Mouse (Mus musculus) heart, postnatal 0 days (tissue): ENCODE results near the gene Dnaaf2. TPM values are rescaled to one million over a fixed set of nuclear protein-coding genes. Genes with fewer than 3 reads are reported as not detected.
A peak's percentile ranks its signal among the peaks of the same experiment; 100 is the strongest.

Source experiments
- ATAC-seq: fragments of 200-750 bp; cut with Nextera tagmentation; 2 replicates; pipeline ENCODE4 v1.8.0; 2017; ENCODE audit warnings: low read depth, moderate number of reproducible peaks, moderate library complexity; ENCODE audit not compliant: insufficient read depth
- DNase-seq: peaks from one replicate; pipeline ENCODE4 v3.0.0-alpha.2; 2016; ENCODE audit warnings: low spot score
- H3K27ac ChIP-seq: fragments of 300-500 bp; sonication (generic); 2 replicates; pipeline ENCODE4 v1.5.1; 2014; ENCODE audit warnings: low read depth, mild to moderate bottlenecking
- H3K27me3 ChIP-seq: fragments of 300-500 bp; sonication (generic); 2 replicates; pipeline ENCODE4 v1.6.1; 2014; ENCODE audit warnings: low read length, mixed read lengths; ENCODE audit not compliant: control insufficient read depth, insufficient read depth
- H3K36me3 ChIP-seq: fragments of 300-500 bp; sonication (generic); replicated peaks from 2 replicates; pipeline ENCODE4 v1.6.1; 2014; ENCODE audit warnings: low read length, mixed read lengths; ENCODE audit not compliant: control insufficient read depth, insufficient read depth
- H3K4me1 ChIP-seq: fragments of 300-500 bp; sonication (generic); 2 replicates; pipeline ENCODE4 v1.6.1; 2014; ENCODE audit warnings: antibody characterized with exemption; ENCODE audit not compliant: control insufficient read depth, insufficient read depth
- H3K4me2 ChIP-seq: fragments of 300-500 bp; sonication (generic); 2 replicates; pipeline ENCODE4 v1.6.1; 2014; ENCODE audit warnings: low read depth, mild to moderate bottlenecking, low read length, moderate library complexity
- H3K4me3 ChIP-seq: fragments of 300-500 bp; sonication (generic); 2 replicates; pipeline ENCODE4 v1.5.1; 2014; ENCODE audit warnings: low read depth, low read length
- H3K9ac ChIP-seq: fragments of 300-500 bp; sonication (generic); replicated peaks from 2 replicates; pipeline ENCODE4 v1.6.1; 2014; ENCODE audit warnings: low read depth, low read length, mixed read lengths
- H3K9me3 ChIP-seq: fragments of 300-500 bp; sonication (generic); replicated peaks from 2 replicates; pipeline ENCODE4 v1.6.1; 2016; ENCODE audit warnings: low read length; ENCODE audit not compliant: control insufficient read depth
- CTCF ChIP-seq: IDR thresholded peaks from 2 replicates; pipeline ENCODE4 v1.5.1; 2016; ENCODE audit warnings: antibody characterized with exemption, control low read depth, low read depth
- EP300 ChIP-seq: IDR thresholded peaks from 2 replicates; pipeline ENCODE4 v1.6.1; 2016; ENCODE audit warnings: antibody characterized with exemption, low read depth
- WGBS: fragments of 180-500 bp; shearing (Covaris S2); extraction: QIAGEN DNeasy Blood & Tissue Kit; methylation state at CpG from one replicate; pipeline ENCODE4 v1.1.7; 2014; 5-methylcytosine and 5-hydroxymethylcytosine counted together
- polyA plus RNA-seq: library from polyadenylated mRNA; unstranded; fragments of >200 nt; fragmentation: Nextera tagmentation; extraction: Ambion mirVana; gene quantifications from 2 replicates; pipeline ENCODE4 v1.2.1, GENCODE M21; 2015
- total RNA-seq: library from RNA; depleted of rRNA; stranded (reverse); fragments of >200 nt; gene quantifications from 2 replicates; pipeline ENCODE4 v1.2.3, GENCODE M21; 2014; ENCODE audit warnings: low replicate concordance

Dnaaf2 gene
- total and polyA plus RNA-seq, 2 experiments from 2014 or later = 1.8 to 3.8 TPM

- ATAC-seq (no peak), DNase-seq (no peak)
- TF ChIP-seq CTCF = no peak
- no peak for TF ChIP-seq EP300
- no peak overlapping the region for H3K27ac ChIP-seq
- H3K36me3 ChIP-seq = peaks cover 13% of the 10 kb centered on the region; the same call in 1 of the 2 replicates
- H3K27me3 ChIP-seq = no peaks in the 10 kb centered on the region
- H3K4me1 ChIP-seq = no peaks in the 10 kb centered on the region
- no peak overlapping the region for H3K4me2 ChIP-seq
- H3K9me3 ChIP-seq = no peaks in the 10 kb centered on the region
- 77% methylated on average over 3 of the region's 3 CpGs for WGBS
- H3K4me3 ChIP-seq = no peak overlapping the region
- no peak overlapping the region for H3K9ac ChIP-seq
These were observed 17.0 kb upstream of the Dnaaf2 start for GRCm38 (mm10) chr12:69215000-69215785.

- no peak overlapping the region for H3K27ac ChIP-seq
- ATAC-seq = no peak
- 91% methylated on average over 7 of the region's 7 CpGs for WGBS
- no peaks in the 10 kb centered on the region for H3K9me3 ChIP-seq
- H3K4me2 ChIP-seq = no peak overlapping the region
- DNase-seq = no peak
- no peak overlapping the region for H3K9ac ChIP-seq
- H3K4me3 ChIP-seq = no peak overlapping the region
- H3K27me3 ChIP-seq = no peaks in the 10 kb centered on the region
- peaks cover 13% of the 10 kb centered on the region; the same call in 1 of the 2 replicates for H3K36me3 ChIP-seq
- no peaks in the 10 kb centered on the region for H3K4me1 ChIP-seq
- TF ChIP-seq EP300 = no peak
These were observed 16.2 kb upstream of the Dnaaf2 start for GRCm38 (mm10) chr12:69214393-69214792.

- H3K9ac ChIP-seq = no peak overlapping the region
- no peak overlapping the region for H3K4me2 ChIP-seq
- WGBS = 90% methylated on average over 13 of the region's 13 CpGs
- H3K9me3 ChIP-seq = no peaks in the 10 kb centered on the region
- H3K27me3 ChIP-seq = no peaks in the 10 kb centered on the region
- peaks cover 12% of the 10 kb centered on the region; the same call in 1 of the 2 replicates for H3K36me3 ChIP-seq
- H3K4me1 ChIP-seq = no peaks in the 10 kb centered on the region
- DNase-seq (no peak), ATAC-seq (no peak)
- H3K4me3 ChIP-seq = no peak overlapping the region
- TF ChIP-seq EP300 = no peak
- TF ChIP-seq CTCF = no peak
- no peak overlapping the region for H3K27ac ChIP-seq
These were observed 15.1 kb upstream of the Dnaaf2 start for GRCm38 (mm10) chr12:69213186-69213777.

GRCm38 (mm10) chr12:69211057-69211456, 12.8 kb upstream of the Dnaaf2 start:
- Histone ChIP-seq H3K36me3 (peaks cover 16% of the 10 kb centered on the region; the same call in 1 of the 2 replicates), H3K9me3 (no peaks in the 10 kb centered on the region), H3K9ac (no peak overlapping the region), H3K27ac (peak overlapping the region; percentile 51; the same call in 1 of the 2 replicates), H3K4me2 (peak overlapping the region; percentile 10; the same call in 1 of the 2 replicates), H3K4me3 (no peak overlapping the region), H3K4me1 (no peaks in the 10 kb centered on the region), H3K27me3 (no peaks in the 10 kb centered on the region)
- ATAC-seq (peak; percentile 67; the same call in 1 of the 2 replicates), DNase-seq (peak; percentile 78)
- TF ChIP-seq EP300 (no peak), CTCF (peak; percentile 54)
- WGBS = 39% methylated on average over 5 of the region's 5 CpGs

- H3K4me1 ChIP-seq = no peaks in the 10 kb centered on the region
- H3K9me3 ChIP-seq = no peaks in the 10 kb centered on the region
- no peak overlapping the region for H3K4me2 ChIP-seq
- H3K27ac ChIP-seq = peak overlapping the region; percentile 27; the same call in 1 of the 2 replicates
- DNase-seq = no peak
- no peak overlapping the region for H3K4me3 ChIP-seq
- H3K36me3 ChIP-seq = peaks cover 16% of the 10 kb centered on the region; the same call in 1 of the 2 replicates
- no peak overlapping the region for H3K9ac ChIP-seq
- TF ChIP-seq EP300 = no peak
- no peak for TF ChIP-seq CTCF
- H3K27me3 ChIP-seq = no peaks in the 10 kb centered on the region
- 0 out of 2 replicates have a peak, but pooled peaks have one; percentile 13 for ATAC-seq
- 70% methylated on average over 18 of the region's 18 CpGs for WGBS
These were observed 12.1 kb upstream of the Dnaaf2 start for GRCm38 (mm10) chr12:69210056-69210979.
